Mouse (Mus musculus) kidney, adult 11 months (tissue): ENCODE data around the gene Fbxo5.

ENCODE experiments used
- DNase-seq: peaks from one replicate; pipeline ENCODE4 v3.0.0; 2022

Fbxo5 gene

DNA sequence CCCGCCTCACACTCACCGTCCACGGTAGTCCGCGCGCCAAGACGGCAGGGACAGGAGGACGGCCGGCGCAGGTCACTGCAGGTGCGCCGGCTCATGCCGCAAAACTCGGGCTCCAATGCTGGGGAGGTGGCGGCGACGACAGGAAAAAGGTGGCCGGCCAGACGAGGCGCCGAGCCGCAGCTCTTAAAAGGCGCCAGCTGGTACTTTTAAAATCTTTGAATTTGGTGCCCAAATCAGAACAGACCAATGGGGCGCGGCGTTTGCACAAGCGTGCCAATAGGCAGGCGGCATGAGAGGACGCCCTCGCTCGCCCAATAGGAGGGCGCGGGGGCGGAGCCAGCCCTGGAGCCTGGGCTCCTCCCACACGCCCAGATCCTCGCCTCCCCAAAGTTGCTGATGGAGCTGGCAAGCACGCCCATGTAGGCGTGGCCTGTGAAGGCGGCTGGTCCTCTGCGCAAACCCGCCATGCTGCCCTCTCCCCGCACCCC is at the start of gene Fbxo5:
Gene Fbxo5, minus strand, starts transcription at position 358 of the 488 bp plus-strand sequence.
- DNase-seq, result peak; percentile 99

DNA sequence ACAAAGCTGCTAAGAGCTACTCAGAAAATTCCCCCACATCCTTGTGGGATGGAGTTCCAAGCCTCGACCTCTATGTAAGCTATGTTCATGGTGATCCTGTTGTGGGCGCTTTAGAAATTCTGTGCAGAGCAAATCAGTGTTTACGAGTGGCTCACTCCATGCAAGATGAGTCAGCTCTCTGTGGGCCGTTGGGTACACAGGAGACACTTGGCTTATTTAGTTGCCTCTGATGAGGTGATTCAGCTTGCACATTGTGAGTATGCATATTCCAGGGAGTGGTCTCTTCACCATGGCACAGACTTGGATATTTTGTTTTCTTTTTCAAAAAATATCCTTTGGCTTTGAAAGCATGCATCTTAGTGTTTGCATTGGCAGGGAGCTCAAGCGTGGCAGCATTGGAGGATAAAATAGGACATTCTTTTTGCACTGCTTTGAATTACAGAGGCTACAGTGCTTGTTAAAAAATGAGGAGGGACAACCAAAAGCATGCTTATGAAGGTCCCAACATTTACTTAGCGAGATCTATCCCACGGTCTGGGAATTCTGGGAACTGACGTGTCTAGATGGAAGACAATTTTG is 48.0 kb upstream of the Fbxo5 start:
- DNase-seq, result no peak

DNA sequence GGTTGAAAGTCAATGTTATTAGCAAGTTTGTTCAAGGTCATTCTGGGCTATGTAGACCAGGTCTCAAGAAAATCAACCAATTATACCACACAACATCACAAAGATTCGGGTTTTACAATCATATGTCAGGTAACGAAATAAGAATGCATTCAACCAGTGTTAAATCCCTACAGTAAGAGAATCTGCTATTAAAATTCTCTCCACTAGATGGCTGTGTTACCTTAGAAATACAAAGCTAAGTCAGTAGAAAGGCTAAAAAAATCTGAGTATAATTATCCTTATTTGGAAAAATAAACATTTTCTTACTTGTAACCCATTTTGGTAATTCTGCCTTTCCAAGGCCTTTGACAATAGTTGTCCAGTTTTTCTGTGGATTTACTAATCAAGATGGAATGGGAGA is 41.5 kb upstream of the Fbxo5 start:
- DNase-seq, result no peak

DNA sequence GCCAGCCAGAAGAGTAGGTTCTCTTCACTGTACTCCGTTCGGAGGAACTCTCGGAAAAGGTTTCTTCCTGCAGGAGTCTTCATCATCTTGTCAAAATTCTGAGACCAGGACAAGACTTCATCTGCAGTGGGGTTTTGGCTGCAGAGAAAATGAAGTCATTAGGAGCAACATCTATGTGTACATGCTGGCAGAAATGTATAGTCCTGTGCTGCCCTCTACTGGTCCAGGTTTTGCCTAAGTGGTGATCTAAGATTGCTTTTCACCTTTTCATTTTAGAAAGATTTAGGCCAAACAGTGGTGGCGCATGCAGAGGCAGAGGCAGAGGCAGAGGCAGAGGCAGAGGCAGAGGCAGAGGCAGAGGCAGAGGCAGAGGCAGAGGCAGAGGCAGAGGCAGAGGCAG is 36.0 kb upstream of the Fbxo5 start:
- peak; percentile 28 for DNase-seq

DNA sequence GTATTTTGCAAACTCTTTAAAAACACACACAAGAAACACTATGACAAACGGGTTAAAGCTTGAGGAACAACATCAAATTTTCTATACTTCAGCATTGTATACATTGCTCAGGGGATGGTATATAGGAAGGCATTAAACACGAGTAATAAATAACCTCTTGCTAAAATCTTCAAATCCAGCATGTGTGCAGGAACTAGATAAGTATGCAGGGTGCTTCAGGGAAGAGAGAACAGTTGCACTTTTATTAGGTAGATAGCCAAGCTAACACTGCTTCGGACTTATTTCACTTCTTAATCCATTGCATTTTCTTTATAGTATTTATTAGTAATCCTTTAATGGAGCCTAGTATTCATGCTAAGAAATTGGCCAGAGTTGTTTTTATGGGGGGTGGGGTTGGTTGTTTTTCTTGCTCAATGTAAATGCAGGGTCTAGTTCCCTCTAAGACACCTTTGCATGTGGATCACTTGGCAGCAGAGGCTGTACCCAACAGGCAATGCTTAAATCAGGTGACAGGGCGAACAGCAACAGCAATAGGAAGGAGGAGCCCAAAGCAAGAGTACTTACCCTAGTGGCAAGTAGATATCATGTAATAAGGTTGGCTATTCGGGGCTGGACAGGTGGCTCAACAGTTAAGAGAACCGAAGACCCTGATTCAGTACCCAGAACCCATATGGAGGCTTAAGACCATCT is 21.1 kb upstream of the Fbxo5 start:
- no peak for DNase-seq

DNA sequence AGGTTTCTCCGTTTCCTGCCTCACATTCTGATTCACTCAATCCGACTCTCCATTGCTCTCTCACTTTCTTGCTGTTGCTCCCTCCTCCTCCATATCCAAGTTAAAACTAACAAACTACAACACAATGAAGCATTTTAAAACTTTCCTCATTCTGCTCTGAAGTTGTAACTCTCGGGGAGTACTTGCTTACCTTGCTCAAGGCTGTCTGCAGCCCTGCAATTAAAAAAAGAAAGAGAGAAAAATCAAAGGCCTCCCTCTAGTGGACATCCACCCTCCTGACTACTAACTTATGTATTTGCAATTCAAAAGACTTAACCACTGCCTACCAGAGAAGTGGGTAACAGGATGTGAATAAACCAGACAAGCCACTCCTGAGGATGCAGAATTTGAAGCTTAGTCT is 19.4 kb upstream of the Fbxo5 start:
- DNase-seq, result peak; percentile 55

DNA sequence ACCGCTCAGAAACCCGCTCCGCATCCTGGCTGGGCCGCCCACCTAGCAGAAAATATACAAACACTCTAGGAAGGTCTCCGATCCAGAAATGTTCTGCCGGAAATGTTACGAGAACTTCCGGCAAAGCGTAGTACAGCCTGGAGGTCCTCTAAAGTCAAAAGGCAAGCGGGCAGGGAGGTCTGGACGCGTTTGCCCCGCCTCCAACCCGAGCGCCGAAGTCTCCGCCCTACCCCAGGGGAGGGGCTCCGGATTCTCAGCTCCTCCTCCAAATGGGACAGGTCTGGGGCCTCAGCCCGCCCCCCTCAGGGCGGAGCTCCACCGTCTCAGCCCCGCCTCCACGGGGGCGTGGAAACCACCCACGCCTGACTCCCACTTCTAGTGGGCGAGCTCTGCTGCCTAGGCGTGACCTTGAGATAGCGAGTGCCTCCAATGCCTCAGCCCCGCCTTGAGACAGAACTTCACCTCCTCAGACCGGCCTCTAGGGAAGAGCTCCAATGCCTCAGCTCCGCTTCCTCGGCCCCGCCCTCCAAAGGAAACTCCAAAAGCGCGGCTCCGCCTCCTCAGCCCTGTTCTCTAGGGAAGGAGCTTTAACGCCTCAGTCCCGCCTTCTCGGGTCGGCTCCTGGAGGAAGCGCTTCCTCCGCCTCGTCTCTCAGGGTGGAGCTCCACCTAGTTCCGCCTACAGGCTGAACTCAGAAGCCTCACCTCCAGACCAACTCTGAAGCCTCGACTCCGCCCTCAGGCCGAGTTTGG is 18.5 kb upstream of the Fbxo5 start, which contains the start of gene Mtrf1l:
Gene Mtrf1l, minus strand, starts transcription at position 171 of the 752 bp plus-strand sequence.
- DNase-seq, result peak; percentile 99

DNA sequence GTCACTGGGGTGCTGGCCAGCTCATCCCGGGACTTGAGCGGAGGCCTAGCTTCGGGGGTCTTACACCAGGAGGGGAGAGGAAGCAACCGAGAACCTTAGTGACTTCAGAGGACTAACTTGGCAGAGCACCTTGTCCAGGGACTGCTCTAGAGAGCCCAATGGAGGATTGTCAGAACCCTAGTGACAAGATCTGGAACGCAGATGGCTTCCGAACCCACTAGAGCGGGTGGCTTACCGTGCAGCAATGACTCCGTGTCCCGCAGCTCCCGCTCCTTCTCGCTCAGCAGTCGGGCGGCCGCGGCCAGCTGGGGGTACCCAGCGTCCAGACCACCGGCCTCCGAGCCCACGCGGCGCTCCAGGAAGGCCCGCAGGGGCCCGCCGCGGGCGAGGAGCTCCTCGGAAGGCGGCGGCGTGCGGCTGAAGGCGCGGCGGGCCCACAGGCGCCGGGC is 17.9 kb upstream of the Fbxo5 start:
- DNase-seq, result no peak

DNA sequence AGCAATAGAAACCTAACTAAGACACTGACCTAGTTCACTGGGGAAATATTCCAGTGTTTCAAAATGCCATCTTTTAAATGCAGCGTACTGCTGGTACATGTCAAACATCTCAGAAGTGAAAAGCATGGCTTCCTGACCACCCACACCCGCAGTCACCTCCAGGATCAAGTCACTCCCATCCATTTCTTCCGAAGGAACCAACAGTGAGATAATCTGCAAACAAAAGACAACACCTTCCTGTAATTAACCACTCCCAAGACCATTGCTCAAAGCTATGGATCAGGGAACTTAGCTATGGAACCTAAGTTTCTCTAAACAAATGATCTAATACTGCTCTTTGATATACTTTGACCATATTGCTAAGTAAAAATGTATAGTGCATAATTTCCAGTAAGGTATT is 13.4 kb upstream of the Fbxo5 start:
- no peak for DNase-seq

DNA sequence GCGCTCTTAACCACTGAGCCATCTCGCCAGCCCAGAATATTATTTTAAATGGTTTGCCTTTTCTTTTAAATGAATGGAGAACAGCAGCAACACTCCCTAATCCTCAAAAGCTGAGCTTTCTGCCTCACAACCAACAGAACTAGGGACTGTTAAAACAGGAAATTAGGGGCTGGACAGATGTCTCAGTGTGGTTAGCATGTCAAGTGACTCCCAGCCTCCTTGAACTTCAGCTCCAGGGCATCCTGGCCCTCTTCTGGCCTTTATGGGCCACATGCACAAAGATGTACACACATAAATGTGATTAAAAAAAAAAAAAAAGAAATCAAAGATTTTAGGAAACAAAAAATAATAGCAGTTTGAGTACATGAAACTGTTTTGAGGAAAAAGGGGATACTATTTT is 10.6 kb upstream of the Fbxo5 start:
- DNase-seq, result no peak

DNA sequence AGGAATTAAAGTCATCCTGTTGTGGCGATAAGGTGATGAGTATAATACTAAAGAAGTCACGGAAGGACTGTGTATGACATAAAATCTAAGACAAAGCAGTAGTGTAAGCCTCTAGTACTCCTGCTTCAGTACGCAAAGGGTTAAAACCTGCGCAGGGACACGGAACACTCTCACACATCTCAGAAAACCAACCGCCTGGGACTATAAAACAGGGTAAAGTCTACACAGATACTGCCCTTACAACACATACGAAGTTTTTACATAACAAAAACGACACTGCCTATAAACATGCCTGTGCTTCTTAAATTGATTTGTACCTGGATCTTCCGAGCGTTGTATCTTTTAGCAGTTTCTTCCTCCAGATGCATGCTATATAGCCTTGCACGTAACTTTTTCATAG is 8.3 kb upstream of the Fbxo5 start:
- no peak for DNase-seq

DNA sequence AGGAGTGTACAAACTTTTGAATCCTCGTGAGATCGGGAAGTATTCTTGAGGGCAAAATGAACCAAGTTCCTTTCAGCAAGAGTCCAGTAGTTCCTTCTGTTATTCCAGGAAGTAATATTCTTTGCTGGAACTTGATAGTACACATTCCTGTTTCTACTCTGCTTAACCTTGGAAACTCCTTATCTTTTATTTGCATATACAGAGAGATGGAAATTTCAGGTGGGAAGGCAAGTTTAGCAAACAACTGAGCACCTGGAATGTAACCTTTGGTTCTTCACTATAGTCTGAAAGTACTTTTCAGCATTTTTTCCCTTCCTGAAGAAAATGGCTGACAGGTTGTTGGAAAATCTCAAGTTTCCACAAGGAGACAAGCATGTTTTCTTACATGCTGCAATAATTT is 2.3 kb upstream of the Fbxo5 start:
- DNase-seq, result no peak

DNA sequence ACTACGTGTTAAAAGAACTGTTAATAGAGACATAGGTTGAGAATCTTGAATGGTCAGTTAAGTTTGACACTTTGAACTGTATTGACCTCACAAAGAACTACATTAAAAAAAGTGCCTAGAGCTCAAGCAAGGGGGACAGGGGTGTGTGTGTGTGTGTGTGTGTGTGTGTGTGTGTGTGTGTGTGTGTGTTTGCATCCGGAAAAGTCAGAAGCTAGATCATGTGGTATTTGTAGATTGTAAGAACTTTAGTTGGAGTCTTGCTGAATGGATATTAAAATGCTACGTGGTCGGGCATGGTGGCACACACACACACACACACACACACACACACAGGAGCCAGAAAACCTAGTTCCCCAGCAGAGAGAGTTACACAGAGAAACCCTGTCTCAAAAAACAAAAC is 1.6 kb upstream of the Fbxo5 start:
- DNase-seq, result no peak

DNA sequence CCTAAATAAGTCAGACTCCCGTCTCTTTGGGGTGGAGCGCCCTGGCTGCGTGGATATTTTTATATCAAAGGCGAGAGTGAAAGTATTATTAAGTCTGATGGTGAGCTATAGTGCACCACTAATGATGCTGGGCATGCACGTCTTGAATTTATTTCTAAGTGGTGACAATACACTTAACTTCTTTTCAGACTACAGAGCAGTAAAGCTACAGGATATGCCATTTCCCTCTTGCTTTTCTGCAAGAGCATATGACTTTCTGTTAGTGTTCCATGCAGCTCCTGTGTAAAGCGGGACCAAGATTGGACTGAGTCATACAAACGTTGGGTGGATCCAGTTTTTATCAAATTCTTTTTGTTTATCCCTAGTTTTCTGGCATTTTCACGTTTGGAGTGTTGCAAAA is 1.0 kb upstream of the Fbxo5 start:
- DNase-seq, result no peak

DNA sequence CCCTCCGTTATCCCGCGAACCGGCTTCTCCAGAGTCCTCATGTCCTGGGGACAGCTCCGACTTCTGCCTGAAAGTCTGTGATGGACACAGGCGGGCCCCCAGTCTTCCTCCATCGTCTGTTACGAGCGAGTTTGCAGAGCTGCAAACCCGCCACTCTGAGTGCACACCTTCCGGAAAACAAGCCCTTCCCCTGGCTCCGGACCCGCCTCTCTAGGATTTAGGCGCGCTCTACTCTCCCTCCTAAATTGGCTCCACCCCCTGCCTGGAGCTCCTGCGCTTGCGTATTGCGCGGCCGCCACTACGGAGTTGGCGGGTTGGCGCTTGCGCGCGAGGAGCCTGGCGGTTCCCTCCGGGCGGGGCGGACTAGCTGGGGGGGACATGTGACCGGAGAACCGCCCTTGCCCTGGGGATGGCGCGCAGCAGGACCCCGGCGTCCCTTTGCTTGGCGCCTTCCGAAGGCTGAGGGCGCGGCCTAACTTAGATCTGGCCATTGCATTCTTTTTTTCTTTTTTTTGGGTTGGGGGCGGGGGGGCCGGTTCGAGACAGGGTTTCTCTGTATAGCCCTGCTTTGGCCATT is 419 bp upstream of the Fbxo5 start:
- peak; percentile 96 for DNase-seq

DNA sequence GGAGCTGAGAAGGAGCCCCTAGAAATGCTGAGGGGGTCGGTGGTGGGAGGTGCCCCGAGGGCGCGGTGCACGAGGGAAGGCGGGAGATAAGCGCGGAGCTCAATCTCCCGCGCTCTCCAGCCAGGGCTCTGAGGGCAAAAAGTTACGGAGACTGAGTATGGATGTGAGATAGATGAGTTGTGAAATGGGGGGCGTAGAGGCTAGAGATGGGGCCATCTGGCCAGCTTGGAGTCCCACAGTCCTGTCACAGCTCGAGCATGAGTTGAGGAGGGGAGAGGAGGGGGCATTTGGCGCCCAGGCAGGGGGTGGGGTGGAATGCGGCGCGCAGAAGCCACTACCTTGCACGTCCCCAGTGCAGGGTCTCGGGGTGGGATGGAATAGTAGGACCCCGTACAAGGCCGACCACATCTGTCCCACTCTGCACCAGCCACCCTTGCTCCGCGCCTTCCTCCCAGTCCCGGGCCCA is 676 bp downstream of the Fbxo5 start:
- DNase-seq, result no peak

DNA sequence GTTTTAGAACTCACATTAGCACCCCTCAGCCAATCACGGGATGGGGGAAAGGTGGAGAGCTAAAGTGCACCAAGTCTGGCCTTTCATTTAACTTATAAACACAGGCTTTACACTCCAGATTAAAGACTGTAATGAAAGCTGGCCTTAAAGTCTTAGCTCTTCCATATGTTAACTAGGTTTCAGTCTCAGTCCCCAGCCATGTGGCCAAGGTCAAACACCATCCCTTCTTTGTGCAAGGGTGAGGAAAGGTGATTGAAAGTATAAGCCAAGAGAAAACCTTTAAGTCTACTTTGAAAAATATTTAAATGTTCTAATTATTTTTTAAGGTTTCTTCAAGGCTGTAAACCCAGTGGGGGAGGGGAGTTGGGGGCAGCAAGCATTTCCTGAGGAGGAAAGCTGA is 1.7 kb downstream of the Fbxo5 start:
- DNase-seq, result no peak

DNA sequence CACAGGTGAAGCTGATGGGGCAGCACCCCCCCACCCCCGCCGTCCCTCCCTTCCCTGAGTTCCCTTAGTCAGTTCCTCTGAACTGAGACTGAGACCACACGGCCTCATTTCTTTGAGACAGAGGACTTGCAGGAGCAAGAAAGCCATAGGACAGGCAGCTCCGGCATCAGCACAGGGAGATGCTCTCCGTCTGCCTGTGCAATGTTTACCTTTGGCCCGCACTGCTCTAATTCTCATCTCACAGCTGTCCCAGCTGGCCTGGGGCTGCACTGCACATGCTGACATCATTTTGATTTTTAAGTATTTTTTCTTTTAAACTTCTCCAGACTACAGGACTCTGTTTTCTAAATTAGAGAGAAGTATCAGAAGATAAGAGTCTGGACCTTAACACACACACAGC is 2.5 kb downstream of the Fbxo5 start:
- no peak for DNase-seq

DNA sequence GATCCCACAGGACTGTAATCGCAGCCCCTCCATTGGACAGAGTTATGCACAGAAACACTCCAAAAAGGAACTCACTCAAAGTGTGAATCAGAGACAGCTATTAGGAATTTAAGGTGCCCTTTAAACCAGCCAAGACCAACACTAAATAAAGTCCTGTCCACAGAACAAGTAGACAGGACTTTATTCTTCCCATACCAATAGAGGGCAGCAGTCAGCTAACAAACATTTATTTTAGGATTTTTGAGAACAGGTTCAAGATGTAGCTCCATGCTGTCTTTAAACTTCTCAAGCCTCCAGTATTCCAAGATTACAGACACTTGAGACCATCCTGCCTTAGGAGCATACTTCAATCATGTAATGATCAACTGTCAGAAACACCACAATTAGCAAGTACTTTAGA is 4.9 kb downstream of the Fbxo5 start:
- DNase-seq, result no peak

DNA sequence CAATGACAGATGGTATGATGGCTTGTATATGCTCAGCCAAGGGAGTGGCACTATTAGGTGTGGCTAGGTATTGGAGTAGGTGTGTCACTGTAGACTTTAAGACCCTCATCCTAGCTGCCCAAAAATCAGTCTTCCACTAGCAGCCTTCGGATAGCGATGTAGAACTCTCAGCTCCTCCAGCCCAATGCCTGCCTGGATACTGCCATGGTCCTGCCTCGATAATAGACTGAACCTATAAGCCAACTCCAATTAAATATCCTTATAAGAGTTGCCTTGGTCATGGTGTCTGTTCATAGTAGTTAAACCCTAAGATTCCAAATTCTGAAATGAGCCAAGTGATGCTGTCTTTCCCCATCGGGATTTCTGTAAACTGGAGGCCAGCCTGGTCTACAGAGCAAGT is 7.3 kb downstream of the Fbxo5 start:
- DNase-seq, result no peak

DNA sequence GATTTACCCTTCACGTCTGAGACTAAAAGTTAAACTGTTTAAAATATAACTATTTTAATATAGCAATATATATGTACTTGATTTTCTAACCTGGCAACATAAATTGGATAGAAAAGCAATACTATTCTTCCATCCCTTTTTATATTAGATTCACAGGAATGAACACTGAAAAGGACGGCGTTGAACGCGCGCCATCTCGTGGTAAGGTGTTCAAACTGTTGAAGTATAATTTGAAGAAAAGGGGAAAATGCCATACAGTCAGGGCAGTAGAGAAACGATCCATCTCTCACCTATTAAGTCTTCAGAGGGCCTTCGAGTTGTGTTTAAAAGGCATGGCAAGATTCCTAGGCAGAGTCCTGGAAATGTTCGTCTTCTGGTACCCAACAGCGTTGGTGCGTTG is 14.7 kb downstream of the Fbxo5 start:
- no peak for DNase-seq

DNA sequence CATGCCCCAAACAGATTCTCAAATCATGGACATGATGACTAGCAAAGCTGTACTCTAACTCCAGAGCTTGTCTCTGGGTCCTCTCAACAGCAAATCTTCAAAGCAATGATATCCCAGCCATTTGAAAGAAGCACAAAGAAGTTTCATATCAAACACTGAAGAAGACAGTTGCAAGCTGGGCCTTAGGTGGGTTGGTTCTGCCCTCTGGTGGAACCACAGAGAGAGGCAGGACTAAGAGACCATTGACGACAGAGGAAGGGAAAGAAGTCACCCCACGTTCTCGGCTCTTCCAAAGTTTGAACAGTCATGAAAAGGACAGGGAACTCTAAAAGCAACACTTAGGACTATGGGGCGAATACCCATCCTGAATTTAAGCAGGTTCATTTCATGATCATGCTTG is 18.5 kb downstream of the Fbxo5 start:
- DNase-seq, result no peak
